Mouse (Mus musculus) urinary bladder, adult 2 months (tissue): ENCODE measurements around the gene Mapkapk3. TPM values are rescaled to one million over a fixed set of nuclear protein-coding genes. Genes with fewer than 3 reads are reported as not detected.

Experiments
- DNase-seq: peaks from one replicate; pipeline ENCODE4 v3.0.0; 2022; ENCODE audit warnings: low spot score
- polyA plus RNA-seq: library from polyadenylated mRNA; depleted of rRNA; stranded (reverse); fragments of >200 nt; gene quantifications from 2 replicates; pipeline ENCODE4 v1.2.3, GENCODE M21; 2012

Mapkapk3 gene
- polyA plus RNA-seq, 1 experiment: 54.4 TPM

DNA sequence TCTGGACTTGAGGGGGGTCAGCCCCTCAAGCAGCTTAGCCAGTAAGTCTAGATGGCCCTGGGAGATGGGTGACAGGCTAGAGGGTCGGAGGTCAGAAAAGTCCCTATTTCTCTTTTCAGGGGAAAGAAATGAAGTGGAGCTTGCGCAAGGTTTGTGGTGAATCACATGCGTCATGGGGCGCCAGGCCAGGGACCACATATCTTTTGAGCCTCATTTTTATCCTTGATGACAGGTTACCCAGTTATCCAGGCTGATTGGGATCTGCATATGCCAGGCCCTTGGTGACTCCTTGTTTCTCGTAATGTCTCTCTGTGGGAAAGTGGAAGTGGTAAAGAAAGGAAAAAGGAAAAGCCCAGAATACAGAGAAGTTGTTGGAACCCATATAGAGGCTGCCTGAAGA, 25.8 kb downstream of the Mapkapk3 start:
- no peak for DNase-seq

DNA sequence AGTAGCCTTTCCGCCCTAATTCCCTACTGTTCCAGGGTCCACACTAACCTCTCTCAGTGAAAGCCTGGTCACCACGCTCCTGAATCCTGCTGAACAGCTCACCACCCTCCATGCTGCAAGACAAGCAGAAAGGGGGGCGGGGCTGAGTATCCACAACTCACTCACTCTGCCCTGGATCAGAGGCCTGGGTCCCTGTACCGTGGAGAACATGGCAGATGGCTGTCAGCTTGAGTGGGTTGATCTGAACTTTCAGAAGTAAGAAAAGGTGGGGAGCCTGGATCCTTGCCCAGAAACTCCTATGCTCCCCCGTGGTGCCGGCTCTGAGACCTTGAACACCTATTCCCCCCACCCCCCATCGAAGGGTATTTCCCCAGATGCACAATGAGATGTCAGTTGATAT, 27.3 kb downstream of the Mapkapk3 start:
- DNase-seq: no peak

DNA sequence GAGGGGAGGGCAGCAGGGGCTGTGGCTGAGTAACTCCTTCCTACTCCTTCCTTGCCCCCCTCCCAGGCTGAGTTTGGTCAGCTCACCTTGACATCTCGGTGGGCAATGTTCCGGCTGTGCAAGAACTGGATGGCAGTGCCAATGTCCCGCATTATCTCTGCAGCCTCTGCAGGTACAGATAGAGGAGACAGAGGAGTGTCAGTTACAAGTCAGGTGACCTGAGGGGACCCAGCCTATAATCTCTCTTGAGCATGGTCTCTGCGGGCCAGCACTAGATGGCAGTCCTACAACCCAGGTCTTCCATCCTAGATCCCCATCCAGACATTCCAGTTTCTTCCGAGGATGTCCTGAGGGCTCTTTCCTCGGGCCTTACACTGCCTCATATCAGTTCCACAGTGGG, 27.9 kb downstream of the Mapkapk3 start:
- no peak for DNase-seq

DNA sequence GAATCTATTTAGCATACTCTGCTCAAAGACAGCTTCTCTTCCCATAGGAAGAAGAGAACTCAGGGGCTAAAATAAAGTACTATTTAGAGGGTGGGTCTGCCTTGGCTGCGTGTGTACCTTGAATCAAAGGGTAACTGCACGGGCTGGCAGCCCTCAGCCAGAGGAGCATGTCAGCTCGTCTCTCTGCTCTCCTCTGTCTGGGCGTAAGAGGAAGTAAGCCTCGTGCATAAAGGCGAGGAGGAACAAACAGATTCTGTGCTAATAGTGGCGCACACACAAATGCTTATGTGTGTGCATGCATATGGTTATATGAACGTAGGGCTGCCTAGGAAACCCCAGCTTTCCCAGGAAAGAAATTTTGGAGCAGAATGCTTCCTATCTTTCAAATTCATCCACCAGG, 28.8 kb downstream of the Mapkapk3 start:
- no peak for DNase-seq

GRCm38 (mm10) chr9:107260429-107260828, 29.2 kb downstream of the Mapkapk3 start:
- no peak for DNase-seq

GRCm38 (mm10) chr9:107259571-107259970, 30.1 kb downstream of the Mapkapk3 start:
- no peak for DNase-seq

- no peak for DNase-seq
These were observed 34.1 kb downstream of the Mapkapk3 start for GRCm38 (mm10) chr9:107255596-107255995.

- no peak for DNase-seq
These were observed 34.8 kb downstream of the Mapkapk3 start for GRCm38 (mm10) chr9:107254925-107255324.

GRCm38 (mm10) chr9:107254476-107254875, 35.2 kb downstream of the Mapkapk3 start:
- DNase-seq: no peak

GRCm38 (mm10) chr9:107252164-107252563, 37.5 kb downstream of the Mapkapk3 start:
- peak; percentile 15 for DNase-seq

GRCm38 (mm10) chr9:107250416-107251337, 39.0 kb downstream of the Mapkapk3 start:
- no peak for DNase-seq

DNA sequence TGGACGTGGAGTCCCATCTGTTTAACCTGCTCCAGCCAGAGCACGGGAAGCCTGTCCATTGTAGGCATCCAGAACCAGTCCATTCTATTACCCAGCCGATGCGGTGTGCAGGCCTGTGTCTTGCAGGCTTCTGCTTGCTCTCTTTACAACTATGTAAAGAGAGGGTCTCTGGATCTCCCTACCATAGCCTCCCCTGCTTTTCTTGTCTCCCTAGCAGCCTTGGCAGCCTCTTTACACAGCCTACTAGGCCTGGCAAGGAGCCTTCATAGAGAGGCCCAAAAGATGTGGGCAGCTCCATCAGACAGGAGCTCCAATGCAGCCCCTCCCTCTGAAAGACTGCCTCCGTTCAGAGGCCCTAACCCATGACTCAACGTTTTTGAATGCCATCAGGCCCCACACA, 40.5 kb downstream of the Mapkapk3 start:
- no peak for DNase-seq

- no peak for DNase-seq
These were observed 43.5 kb downstream of the Mapkapk3 start for GRCm38 (mm10) chr9:107246170-107246569.

DNA sequence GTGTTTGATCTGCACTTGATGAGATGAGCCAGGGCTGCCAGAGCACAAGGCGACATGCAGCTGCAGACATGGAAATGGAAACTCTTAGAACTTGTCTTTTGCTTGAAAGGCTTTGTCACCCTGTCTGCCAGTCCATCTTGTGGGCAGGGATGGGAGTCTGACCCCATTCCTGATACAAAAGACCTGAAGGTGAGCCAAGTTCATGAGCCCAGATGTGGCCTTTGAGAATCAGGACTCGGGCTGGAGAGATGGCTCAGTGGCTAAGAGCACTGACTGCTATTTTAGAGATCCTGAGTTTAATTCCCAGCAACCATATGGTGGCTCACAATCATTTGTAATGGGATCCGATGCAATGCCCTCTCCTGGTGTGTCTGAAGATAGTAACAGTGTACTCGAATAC, 44.4 kb downstream of the Mapkapk3 start:
- DNase-seq: no peak

- DNase-seq: no peak
These were observed 53.5 kb downstream of the Mapkapk3 start for GRCm38 (mm10) chr9:107236151-107236550.

DNA sequence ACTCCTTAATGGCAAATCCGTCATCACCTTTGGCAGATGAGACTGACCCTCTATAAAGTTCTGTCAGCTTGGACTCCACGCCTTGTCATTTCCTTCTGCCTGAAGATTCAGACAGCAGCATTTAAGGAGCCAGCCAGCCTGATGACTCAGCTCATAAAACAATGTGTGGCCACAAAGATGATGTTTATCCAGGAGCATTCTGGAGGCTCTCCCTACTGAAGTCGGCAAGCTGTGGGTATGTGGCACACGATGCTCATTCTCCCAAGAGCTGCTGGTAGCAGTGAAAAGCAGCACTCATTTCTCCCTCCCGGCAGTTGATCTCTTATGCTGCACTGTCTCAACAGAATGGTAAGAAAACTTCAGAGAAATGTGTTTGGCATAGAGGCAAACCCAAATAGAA, 54.4 kb downstream of the Mapkapk3 start:
- no peak for DNase-seq

- no peak for DNase-seq
These were observed 57.5 kb downstream of the Mapkapk3 start for GRCm38 (mm10) chr9:107232140-107232539.

DNA sequence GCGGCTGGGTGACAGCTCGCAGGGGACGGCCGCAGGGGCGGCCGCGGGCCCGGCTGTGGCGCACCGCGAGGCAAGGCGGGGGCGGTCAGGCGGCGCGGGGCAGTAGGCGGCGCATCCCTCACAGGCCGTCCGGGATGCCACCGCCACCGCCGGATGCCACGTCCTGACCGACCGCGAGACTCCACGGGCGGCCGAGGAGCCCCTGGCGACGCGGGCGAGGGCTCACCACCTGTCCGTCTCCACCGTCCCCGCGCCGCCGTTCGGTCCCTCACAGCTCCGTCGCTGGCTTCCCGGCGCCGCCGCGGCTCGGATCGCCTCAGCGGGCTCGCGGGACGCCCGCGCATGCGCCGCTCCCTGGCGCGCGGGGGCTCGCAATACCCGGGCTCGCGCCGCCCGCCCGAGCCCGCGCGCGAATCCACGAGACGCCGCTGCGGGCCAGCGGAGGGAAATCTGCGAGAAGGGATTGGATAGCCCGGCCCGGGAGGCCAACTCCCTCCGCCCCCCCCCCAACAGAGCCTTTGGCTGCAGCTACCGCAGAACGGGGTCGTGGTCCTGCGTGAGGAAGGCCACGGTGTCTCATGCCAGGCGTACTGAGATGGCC, 58.0 kb downstream of the Mapkapk3 start, which contains the start of gene Dock3:
TSS of gene Dock3 (minus strand) at position 371 of the 601 bp plus-strand sequence.
- DNase-seq: peak; percentile 62

- DNase-seq: peak; percentile 25
These were observed 58.6 kb downstream of the Mapkapk3 start for GRCm38 (mm10) chr9:107230991-107231538.

- DNase-seq: no peak
These were observed 65.1 kb downstream of the Mapkapk3 start for GRCm38 (mm10) chr9:107224597-107224996.
